Mouse (Mus musculus) CH12.LX (cell line): ENCODE results near the gene Igf1.

Experiments used
- BHLHE40 ChIP-seq: IDR thresholded peaks from 2 replicates; pipeline ENCODE4 v1.6.1; 2011; ENCODE audit warnings: mild to moderate bottlenecking, low read depth, low read length, improper control_type of control experiment
- CTCF ChIP-seq, 2 experiments: IDR thresholded peaks in 1 of 2; conservative IDR thresholded peaks in 1 of 2; 2 replicates each; pipeline ENCODE4 v1.5.1; 2011 to 2012; ENCODE audit warnings: low read depth in 2 of 2, low read length in 2 of 2, improper control_type of control experiment in 1 of 2, inconsistent platforms in 1 of 2, mild to moderate bottlenecking in 1 of 2, moderate library complexity in 1 of 2
- E2F4 ChIP-seq: IDR thresholded peaks from 2 replicates; pipeline ENCODE4 v1.6.1; 2011; ENCODE audit warnings: low read depth, low read length, improper control_type of control experiment; ENCODE audit not compliant: insufficient replicate concordance
- EP300 ChIP-seq: IDR thresholded peaks from 2 replicates; pipeline ENCODE4 v1.6.1; 2011; ENCODE audit warnings: low read length, improper control_type of control experiment
- HCFC1 ChIP-seq: IDR thresholded peaks from 2 replicates; pipeline ENCODE4 v1.6.1; 2012; ENCODE audit warnings: low read depth, mild to moderate bottlenecking, inconsistent platforms, low read length, improper control_type of control experiment
- MAFK ChIP-seq: IDR thresholded peaks from 2 replicates; pipeline ENCODE4 v1.6.1; 2011; ENCODE audit warnings: low read length, improper control_type of control experiment; ENCODE audit not compliant: insufficient replicate concordance
- POLR2A ChIP-seq: IDR thresholded peaks from 2 replicates; pipeline ENCODE4 v1.6.1; 2011; ENCODE audit warnings: low read depth, mild to moderate bottlenecking, improper control_type of control experiment, low read length
- USF1 ChIP-seq: IDR thresholded peaks from 2 replicates; pipeline ENCODE4 v1.6.1; 2014; ENCODE audit warnings: low read depth, mild to moderate bottlenecking, inconsistent platforms, low read length, improper control_type of control experiment
- ZC3H11A ChIP-seq: IDR thresholded peaks from 2 replicates; pipeline ENCODE4 v1.6.1; 2012; ENCODE audit warnings: low read depth, mild to moderate bottlenecking, inconsistent platforms, low read length, improper control_type of control experiment
- ZMIZ1 ChIP-seq: IDR thresholded peaks from 2 replicates; pipeline ENCODE4 v1.6.1; 2012; ENCODE audit warnings: low read depth, mild to moderate bottlenecking, inconsistent platforms, low read length, improper control_type of control experiment

- TF ChIP-seq CTCF (conservative IDR thresholded peaks at IDR 0.05 in 1 of 2, IDR thresholded peaks at IDR 0.05 in 1 of 2; ENCODE audit: low read depth in 2 of 2, low read length in 2 of 2) (no peak), POLR2A (no peak), USF1 (no peak), HCFC1 (no peak), ZMIZ1 (no peak), EP300 (no peak), ZC3H11A (no peak), MAFK (no peak), E2F4 (no peak), BHLHE40 (no peak)
These were observed 127.3 kb downstream of the Igf1 start for GRCm38 (mm10) chr10:87985375-87985774.
